Mouse (Mus musculus): Measurements from ENCODE around the gene Rsad1. TPM values are rescaled to one million over a fixed set of nuclear protein-coding genes. Genes with fewer than 3 reads are reported as not detected.

Rsad1 gene
- polyA plus RNA-seq, 1 experiment, result 8.4 TPM

DNA sequence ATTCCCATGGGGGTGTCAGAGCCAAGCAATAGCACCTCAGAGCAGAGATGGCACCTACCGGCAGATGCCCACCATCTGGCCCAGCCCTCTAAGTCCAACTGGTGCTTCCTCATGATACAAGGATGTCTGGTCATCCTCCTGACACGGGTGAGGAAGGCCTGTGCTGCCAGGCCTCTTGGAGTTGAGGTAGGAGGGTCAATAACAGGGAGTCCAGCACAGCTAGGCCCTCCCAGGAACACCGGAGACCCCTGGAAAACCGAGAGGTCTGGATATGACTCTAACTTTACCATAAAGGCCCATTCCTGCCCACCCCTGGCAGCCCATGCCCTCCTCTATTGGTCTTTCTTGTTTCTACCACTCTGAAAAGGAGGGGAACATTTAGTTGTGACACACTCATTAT, 6.7 kb downstream of the Rsad1 start:
- Histone ChIP-seq H3K4me1 (ENCODE audit: control insufficient read depth, insufficient read depth, insufficient read length, low read length) (peaks cover 12% of the 10 kb centered on the region; the same call in 1 of the 2 replicates), H3K36me3 (ENCODE audit: control insufficient read depth, insufficient read depth, low read length) (0 out of 2 replicates have a peak, but pooled peaks cover 2% of the 10 kb centered on the region), H3K27ac (ENCODE audit: insufficient read depth, low read depth, low read length) (no peak overlapping the region), H3K27me3 (ENCODE audit: control insufficient read depth, insufficient read depth, low read length) (no peaks in the 10 kb centered on the region), H3K4me3 (ENCODE audit: low read depth, low read length) (no peak overlapping the region)
- TF ChIP-seq POLR2A (IDR thresholded peaks at IDR 0.05; ENCODE audit: low read depth, low read length), result no peak
- no peak for TF ChIP-seq CTCF (IDR thresholded peaks at IDR 0.05; ENCODE audit: extremely low read depth, insufficient read length, insufficient replicate concordance, low read depth, low read length)
- WGBS, result 92% methylated on average over 4 of the region's 4 CpGs

DNA sequence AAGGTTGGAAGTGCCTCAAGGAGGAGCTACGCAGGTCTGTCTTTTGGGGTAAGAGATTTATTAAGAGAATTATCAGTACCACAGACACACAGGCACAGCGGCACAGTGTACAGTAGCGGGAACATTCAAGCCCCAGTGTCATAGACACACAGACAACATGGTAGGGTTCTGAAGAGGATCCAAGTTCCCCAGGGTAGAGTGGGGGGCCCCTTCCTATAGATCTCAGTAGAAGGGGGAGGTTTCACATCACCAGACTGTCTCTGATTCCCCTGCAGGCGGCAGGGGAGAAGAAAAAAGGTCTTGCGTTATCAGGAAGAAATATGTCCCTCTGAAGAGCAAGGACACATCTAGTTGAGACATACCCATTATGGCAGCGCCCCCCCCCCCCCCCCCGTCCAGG, 9.3 kb downstream of the Rsad1 start:
- H3K4me3 ChIP-seq (ENCODE audit: low read depth, low read length), result no peak overlapping the region
- no peaks in the 10 kb centered on the region for H3K27me3 ChIP-seq (ENCODE audit: control insufficient read depth, insufficient read depth, low read length)
- H3K36me3 ChIP-seq (ENCODE audit: control insufficient read depth, insufficient read depth, low read length), result 0 out of 2 replicates have a peak, but pooled peaks cover 2% of the 10 kb centered on the region
- TF ChIP-seq CTCF (IDR thresholded peaks at IDR 0.05; ENCODE audit: extremely low read depth, insufficient read length, insufficient replicate concordance, low read depth, low read length) (no peak), POLR2A (IDR thresholded peaks at IDR 0.05; ENCODE audit: low read depth, low read length) (no peak)
- H3K27ac ChIP-seq (ENCODE audit: insufficient read depth, low read depth, low read length), result no peak overlapping the region
- WGBS, result 87% methylated on average over 7 of the region's 7 CpGs
- peaks cover 17% of the 10 kb centered on the region; the same call in 1 of the 2 replicates for H3K4me1 ChIP-seq (ENCODE audit: control insufficient read depth, insufficient read depth, insufficient read length, low read length)

DNA sequence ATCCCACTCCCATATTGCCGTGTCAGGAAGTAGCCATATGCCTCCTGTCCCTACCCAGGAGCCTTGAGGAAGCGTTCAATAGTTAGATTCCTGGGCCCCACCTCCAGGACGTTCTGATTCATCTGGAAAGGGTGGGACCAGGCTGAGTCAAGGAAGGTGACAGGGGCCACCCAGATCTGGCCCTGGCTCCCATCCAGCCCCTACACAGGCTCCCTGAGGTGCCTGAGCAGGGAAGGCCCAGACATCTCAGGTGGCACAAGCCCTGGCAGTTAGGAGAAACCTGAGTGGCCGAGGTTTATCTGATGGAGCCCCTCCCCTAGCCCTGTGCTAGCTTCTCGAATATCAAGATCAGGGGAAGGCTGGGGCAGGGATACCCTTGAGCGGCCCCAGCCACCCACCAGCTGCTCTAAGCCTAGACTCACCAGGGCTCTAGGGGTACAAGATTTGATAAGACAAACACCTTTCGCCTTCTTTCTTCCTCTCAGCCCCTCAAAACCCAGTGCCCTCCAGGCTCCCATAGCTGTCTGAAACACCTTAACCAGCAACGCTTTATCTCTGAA, 10.2 kb downstream of the Rsad1 start:
- WGBS, result 36% methylated on average over 8 of the region's 8 CpGs
- Histone ChIP-seq H3K27me3 (ENCODE audit: control insufficient read depth, insufficient read depth, low read length) (no peaks in the 10 kb centered on the region), H3K4me3 (ENCODE audit: low read depth, low read length) (no peak overlapping the region), H3K36me3 (ENCODE audit: control insufficient read depth, insufficient read depth, low read length) (0 out of 2 replicates have a peak, but pooled peaks cover 2% of the 10 kb centered on the region), H3K4me1 (ENCODE audit: control insufficient read depth, insufficient read depth, insufficient read length, low read length) (peaks cover 17% of the 10 kb centered on the region; the same call in 1 of the 2 replicates), H3K27ac (ENCODE audit: insufficient read depth, low read depth, low read length) (0 out of 2 replicates have a peak overlapping the region, but pooled peaks have one; percentile 4)
- TF ChIP-seq POLR2A (IDR thresholded peaks at IDR 0.05; ENCODE audit: low read depth, low read length) (no peak), CTCF (IDR thresholded peaks at IDR 0.05; ENCODE audit: extremely low read depth, insufficient read length, insufficient replicate concordance, low read depth, low read length) (no peak)

DNA sequence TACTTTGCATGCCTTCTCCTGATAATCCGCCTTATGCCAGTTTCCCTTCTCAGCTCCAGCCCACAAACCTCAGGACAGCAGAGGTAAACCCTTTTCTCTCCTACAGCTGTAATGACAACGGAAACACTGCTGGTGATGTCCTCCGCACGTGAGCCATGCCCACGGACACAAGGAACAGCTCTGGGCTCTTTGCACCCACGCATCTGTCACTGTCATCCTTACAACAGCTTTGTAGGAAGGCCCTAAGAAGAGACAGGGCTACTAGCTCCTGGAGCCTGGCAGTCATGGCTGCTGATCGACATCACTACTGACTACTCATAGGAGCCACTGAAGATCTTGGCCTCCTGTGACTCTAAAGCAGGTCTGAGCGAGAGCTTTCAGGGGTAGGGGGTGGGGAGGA, 15.9 kb downstream of the Rsad1 start:
- Histone ChIP-seq H3K4me3 (ENCODE audit: low read depth, low read length) (no peak overlapping the region), H3K27me3 (ENCODE audit: control insufficient read depth, insufficient read depth, low read length) (no peaks in the 10 kb centered on the region), H3K4me1 (ENCODE audit: control insufficient read depth, insufficient read depth, insufficient read length, low read length) (peaks cover 17% of the 10 kb centered on the region; the same call in 1 of the 2 replicates), H3K27ac (ENCODE audit: insufficient read depth, low read depth, low read length) (no peak overlapping the region), H3K36me3 (ENCODE audit: control insufficient read depth, insufficient read depth, low read length) (no peaks in the 10 kb centered on the region)
- TF ChIP-seq CTCF (IDR thresholded peaks at IDR 0.05; ENCODE audit: extremely low read depth, insufficient read length, insufficient replicate concordance, low read depth, low read length), result no peak
- TF ChIP-seq POLR2A (IDR thresholded peaks at IDR 0.05; ENCODE audit: low read depth, low read length), result no peak
- WGBS, result 90% methylated on average over 8 of the region's 8 CpGs

DNA sequence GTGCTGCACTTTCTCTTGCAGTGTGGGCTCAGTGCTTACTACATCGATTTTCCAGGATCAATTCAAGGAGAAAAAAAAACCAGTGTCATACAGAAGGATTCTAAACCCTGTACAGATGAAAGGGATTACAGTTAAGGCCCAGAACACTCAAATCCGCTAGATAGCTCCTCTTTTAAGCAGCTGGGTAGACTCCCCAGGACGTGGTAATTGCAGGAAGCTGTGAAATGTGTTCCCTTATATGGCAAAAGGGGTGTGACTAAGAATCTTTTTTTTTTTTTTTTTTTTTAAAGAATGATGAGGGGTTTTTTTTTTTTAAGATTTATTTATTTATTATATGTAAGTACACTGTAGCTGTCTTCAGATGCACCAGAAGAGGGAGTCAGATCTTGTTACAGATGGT, 20.2 kb downstream of the Rsad1 start:
- Histone ChIP-seq H3K27me3 (ENCODE audit: control insufficient read depth, insufficient read depth, low read length) (no peaks in the 10 kb centered on the region), H3K4me1 (ENCODE audit: control insufficient read depth, insufficient read depth, insufficient read length, low read length) (peaks cover 10% of the 10 kb centered on the region; the same call in 1 of the 2 replicates), H3K27ac (ENCODE audit: insufficient read depth, low read depth, low read length) (no peak overlapping the region), H3K4me3 (ENCODE audit: low read depth, low read length) (no peak overlapping the region), H3K36me3 (ENCODE audit: control insufficient read depth, insufficient read depth, low read length) (no peaks in the 10 kb centered on the region)
- TF ChIP-seq CTCF (IDR thresholded peaks at IDR 0.05; ENCODE audit: extremely low read depth, insufficient read length, insufficient replicate concordance, low read depth, low read length) (no peak), POLR2A (IDR thresholded peaks at IDR 0.05; ENCODE audit: low read depth, low read length) (no peak)
- 46% methylated on average over 3 of the region's 3 CpGs for WGBS

DNA sequence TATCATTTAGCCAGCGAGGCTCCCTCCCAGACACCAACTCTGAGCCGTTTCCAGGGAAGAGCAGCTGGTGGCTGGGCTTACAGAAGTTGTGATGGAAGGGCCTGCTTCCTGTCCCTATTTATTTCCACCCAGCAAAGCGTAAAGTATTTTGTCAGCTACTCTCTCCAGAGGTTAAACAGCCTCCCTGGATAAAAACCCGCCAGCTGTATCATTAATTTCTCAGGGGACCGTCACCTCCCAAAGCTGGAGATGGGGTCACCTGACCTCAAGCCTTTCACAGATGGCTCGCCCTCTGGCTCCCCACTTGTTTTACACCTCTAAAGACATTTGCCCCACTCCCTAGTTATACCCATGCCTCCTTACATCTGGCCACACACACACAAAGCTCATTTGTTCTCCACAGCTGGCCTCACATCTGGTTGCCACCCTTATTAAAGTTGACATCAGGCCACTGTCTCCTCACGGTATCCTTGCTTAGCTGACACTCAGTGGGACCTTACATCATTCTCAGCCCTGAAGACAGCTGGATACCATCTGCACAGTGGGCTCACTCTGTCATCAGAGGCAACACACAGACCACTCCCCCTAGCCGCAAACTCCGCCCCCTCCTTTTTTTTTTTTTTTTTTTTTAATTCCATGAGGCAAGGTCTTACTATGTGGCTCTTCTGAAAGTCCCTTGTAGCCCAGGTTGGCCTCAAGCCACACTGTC, 22.7 kb downstream of the Rsad1 start:
- peaks cover 3% of the 10 kb centered on the region; the same call in 1 of the 2 replicates for H3K4me1 ChIP-seq (ENCODE audit: control insufficient read depth, insufficient read depth, insufficient read length, low read length)
- no peak overlapping the region for H3K27ac ChIP-seq (ENCODE audit: insufficient read depth, low read depth, low read length)
- 81% methylated on average over 9 of the region's 9 CpGs for WGBS
- TF ChIP-seq POLR2A (IDR thresholded peaks at IDR 0.05; ENCODE audit: low read depth, low read length), result no peak
- TF ChIP-seq CTCF (IDR thresholded peaks at IDR 0.05; ENCODE audit: extremely low read depth, insufficient read length, insufficient replicate concordance, low read depth, low read length), result no peak
- no peaks in the 10 kb centered on the region for H3K27me3 ChIP-seq (ENCODE audit: control insufficient read depth, insufficient read depth, low read length)
- H3K4me3 ChIP-seq (ENCODE audit: low read depth, low read length), result no peak overlapping the region
- H3K36me3 ChIP-seq (ENCODE audit: control insufficient read depth, insufficient read depth, low read length), result no peaks in the 10 kb centered on the region

DNA sequence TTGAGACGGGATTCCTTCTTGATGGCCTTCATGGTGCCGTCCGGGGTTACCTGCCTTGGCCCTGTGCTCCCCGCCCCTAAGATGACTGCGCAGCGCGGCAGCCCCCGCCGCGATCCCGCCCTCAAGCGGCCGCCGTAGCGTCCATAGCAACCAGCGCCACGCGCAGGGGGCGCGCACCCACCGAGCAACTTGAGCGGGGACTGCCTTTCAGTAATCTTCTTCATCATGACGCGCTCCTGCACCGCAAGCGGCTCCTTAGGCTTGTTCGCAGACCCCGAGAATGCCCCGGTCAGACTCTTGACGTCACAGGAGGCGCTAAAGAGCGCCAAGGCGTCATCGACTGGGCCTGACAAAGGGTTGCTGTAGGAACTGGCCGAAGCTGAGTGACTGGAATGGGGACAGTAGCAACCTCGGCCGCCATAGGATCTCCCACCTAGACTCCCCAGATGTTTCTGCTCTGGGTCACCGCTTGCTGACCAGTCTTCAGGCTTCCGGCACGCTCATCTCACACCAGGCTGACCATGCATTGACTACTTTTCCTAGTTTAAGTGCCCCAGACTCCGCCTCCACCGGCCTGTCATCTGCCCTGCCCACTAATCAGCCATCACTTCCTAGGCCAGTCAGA, 27.7 kb downstream of the Rsad1 start, which contains the start of gene Mycbpap:
TSS of gene Mycbpap (minus strand) at position 524 of the 625 bp plus-strand sequence.
- no peak for TF ChIP-seq CTCF (IDR thresholded peaks at IDR 0.05; ENCODE audit: extremely low read depth, insufficient read length, insufficient replicate concordance, low read depth, low read length)
- TF ChIP-seq POLR2A (IDR thresholded peaks at IDR 0.05; ENCODE audit: low read depth, low read length), result no peak
- Histone ChIP-seq H3K27me3 (ENCODE audit: control insufficient read depth, insufficient read depth, low read length) (no peaks in the 10 kb centered on the region), H3K27ac (ENCODE audit: insufficient read depth, low read depth, low read length) (no peak within 1 kb of the TSS), H3K36me3 (ENCODE audit: control insufficient read depth, insufficient read depth, low read length) (no peaks in the 10 kb centered on the region), H3K4me3 (ENCODE audit: low read depth, low read length) (peak within 1 kb of the TSS; percentile 77), H3K4me1 (ENCODE audit: control insufficient read depth, insufficient read depth, insufficient read length, low read length) (no peaks in the 10 kb centered on the region)
- 3% methylated on average over 42 of the region's 42 CpGs for WGBS

Measured in small intestine, adult 2 months (tissue).